Mouse (Mus musculus): ENCODE data around the gene Ptprn2. TPM values are rescaled to one million over a fixed set of nuclear protein-coding genes. Genes with fewer than 3 reads are reported as not detected.
A peak's percentile ranks its signal among the peaks of the same experiment; 100 is the strongest.

The Ptprn2 gene
- total and polyA plus RNA-seq, 3 experiments, result 0.17 TPM; not detected in 2

- TF ChIP-seq E2F4 (IDR thresholded peaks at IDR 0.05; ENCODE audit: insufficient replicate concordance, low read depth, low read length), result no peak
- in situ Hi-C loops (cut with MboI; ENCODE audit: low pct_ligation_motif_present, low pct_unique_long_range_greater_than_20kb, low sequenced_read_pairs) (no loop called here), dilution Hi-C loops (cut with MboI; ENCODE audit: extremely low pct_ligation_motif_present, extremely low pct_unique_long_range_greater_than_20kb, low sequenced_read_pairs) (no loop called here)
- Histone ChIP-seq H3K4me2 (ENCODE audit: insufficient read depth, low read depth, poor library complexity, severe bottlenecking) (no peak overlapping the region), H3K27ac (ENCODE audit: insufficient read depth, low read depth) (no peak overlapping the region), H3K9me3 (replicated peaks; ENCODE audit: low read length) (no peaks in the 10 kb centered on the region), H3K4me1 (ENCODE audit: control insufficient read depth in 1 of 2, insufficient read depth in 2 of 2) (no peaks in the 10 kb centered on the region), H3K9ac (ENCODE audit: insufficient read depth, low read depth) (no peak overlapping the region), H3K79me2 (replicated peaks; ENCODE audit: control insufficient read depth, extremely low read depth, insufficient read depth, poor library complexity, severe bottlenecking) (no peaks in the 10 kb centered on the region), H3K4me3 (replicated peaks in 1 of 3; ENCODE audit: low read depth in 2 of 3, low read length in 2 of 3, poor library complexity in 1 of 3) (no peak overlapping the region), H3K36me3 (replicated peaks in 1 of 2; ENCODE audit: control insufficient read depth in 1 of 2, insufficient read depth in 1 of 2, low read length in 1 of 2) (no peaks in the 10 kb centered on the region), H3K27me3 (replicated peaks) (peaks cover 4% of the 10 kb centered on the region)
- no peak for DNase-seq (ENCODE audit: extremely low read depth)
These were observed 722.1 kb downstream of the Ptprn2 start for GRCm38 (mm10) chr12:117207421-117208120.

- no peak overlapping the region for H3K9ac ChIP-seq (ENCODE audit: insufficient read depth, low read depth)
- in situ Hi-C loops (cut with MboI; ENCODE audit: low pct_ligation_motif_present, low pct_unique_long_range_greater_than_20kb, low sequenced_read_pairs), result no loop called here
These were observed 724.9 kb downstream of the Ptprn2 start for GRCm38 (mm10) chr12:117210467-117210866.

GRCm38 (mm10) chr12:117213531-117213930, 728.0 kb downstream of the Ptprn2 start:
- Histone ChIP-seq H3K9me3 (replicated peaks; ENCODE audit: low read length) (no peaks in the 10 kb centered on the region), H3K4me2 (ENCODE audit: insufficient read depth, low read depth, poor library complexity, severe bottlenecking) (no peak overlapping the region), H3K9ac (ENCODE audit: insufficient read depth, low read depth) (no peak overlapping the region), H3K27me3 (replicated peaks) (peaks cover 6% of the 10 kb centered on the region), H3K27ac (ENCODE audit: insufficient read depth, low read depth) (no peak overlapping the region), H3K4me3 (replicated peaks in 1 of 3; ENCODE audit: low read depth in 2 of 3, low read length in 2 of 3, poor library complexity in 1 of 3) (no peak overlapping the region), H3K79me2 (replicated peaks; ENCODE audit: control insufficient read depth, extremely low read depth, insufficient read depth, poor library complexity, severe bottlenecking) (no peaks in the 10 kb centered on the region), H3K4me1 (ENCODE audit: control insufficient read depth in 1 of 2, insufficient read depth in 2 of 2) (no peaks in the 10 kb centered on the region), H3K36me3 (replicated peaks in 1 of 2; ENCODE audit: control insufficient read depth in 1 of 2, insufficient read depth in 1 of 2, low read length in 1 of 2) (no peaks in the 10 kb centered on the region)
- in situ Hi-C loops (cut with MboI; ENCODE audit: low pct_ligation_motif_present, low pct_unique_long_range_greater_than_20kb, low sequenced_read_pairs), result no loop called here
- DNase-seq (ENCODE audit: extremely low read depth), result no peak
- TF ChIP-seq KAT2A (IDR thresholded peaks at IDR 0.05; ENCODE audit: insufficient replicate concordance, low read length) (no peak), MYC (IDR thresholded peaks at IDR 0.05; ENCODE audit: low read depth, low read length) (no peak), TBP (conservative IDR thresholded peaks at IDR 0.05; ENCODE audit: low read depth, low read length) (no peak), RAD21 (IDR thresholded peaks at IDR 0.05; ENCODE audit: low read depth, low read length) (peak; percentile 1), NRF1 (IDR thresholded peaks at IDR 0.05; ENCODE audit: low read depth, low read length) (no peak), ZNF384 (IDR thresholded peaks at IDR 0.05; ENCODE audit: low read depth, low read length) (no peak), BHLHE40 (IDR thresholded peaks at IDR 0.05; ENCODE audit: low read depth, low read length) (no peak), MEF2A (IDR thresholded peaks at IDR 0.05; ENCODE audit: borderline replicate concordance, low read depth, low read length) (no peak), MXI1 (IDR thresholded peaks at IDR 0.05; ENCODE audit: low read depth, low read length) (no peak), MAZ (IDR thresholded peaks at IDR 0.05; ENCODE audit: low read depth, low read length) (no peak), ZC3H11A (IDR thresholded peaks at IDR 0.05; ENCODE audit: low read depth, low read length) (no peak), CHD2 (IDR thresholded peaks at IDR 0.05; ENCODE audit: low read length) (no peak), UBTF (IDR thresholded peaks at IDR 0.05; ENCODE audit: low read depth, low read length) (no peak), GABPA (IDR thresholded peaks at IDR 0.05; ENCODE audit: insufficient replicate concordance, low read depth, low read length) (no peak), RCOR1 (conservative IDR thresholded peaks at IDR 0.05; ENCODE audit: low read depth, low read length) (no peak), TCF12 (IDR thresholded peaks at IDR 0.05; ENCODE audit: low read depth, low read length) (no peak), SMC3 (IDR thresholded peaks at IDR 0.05; ENCODE audit: low read depth, low read length) (0 out of 2 replicates have a peak, but pooled peaks have one; percentile 3), CTCF (conservative IDR thresholded peaks at IDR 0.05 in 1 of 2, IDR thresholded peaks at IDR 0.05 in 1 of 2; ENCODE audit: low read depth in 2 of 2, low read length in 2 of 2) (peak in 1 of 2 experiments; percentile 40; a peak in 2 of 4 replicates), PAX5 (IDR thresholded peaks at IDR 0.05; ENCODE audit: low read length) (no peak)
- dilution Hi-C loops (cut with MboI; ENCODE audit: extremely low pct_ligation_motif_present, extremely low pct_unique_long_range_greater_than_20kb, low sequenced_read_pairs), result no loop called here

More at GRCm38 (mm10) chr12:117210467-117210866, 724.9 kb downstream of the Ptprn2 start:
- Histone ChIP-seq H3K4me1 (ENCODE audit: control insufficient read depth in 1 of 2, insufficient read depth in 2 of 2) (no peaks in the 10 kb centered on the region), H3K27me3 (replicated peaks) (peaks cover 3% of the 10 kb centered on the region), H3K27ac (ENCODE audit: insufficient read depth, low read depth) (no peak overlapping the region), H3K36me3 (replicated peaks in 1 of 2; ENCODE audit: control insufficient read depth in 1 of 2, insufficient read depth in 1 of 2, low read length in 1 of 2) (no peaks in the 10 kb centered on the region), H3K9me3 (replicated peaks; ENCODE audit: low read length) (no peaks in the 10 kb centered on the region), H3K79me2 (replicated peaks; ENCODE audit: control insufficient read depth, extremely low read depth, insufficient read depth, poor library complexity, severe bottlenecking) (no peaks in the 10 kb centered on the region), H3K4me2 (ENCODE audit: insufficient read depth, low read depth, poor library complexity, severe bottlenecking) (no peak overlapping the region), H3K4me3 (replicated peaks in 1 of 3; ENCODE audit: low read depth in 2 of 3, low read length in 2 of 3, poor library complexity in 1 of 3) (no peak overlapping the region)
- dilution Hi-C loops (cut with MboI; ENCODE audit: extremely low pct_ligation_motif_present, extremely low pct_unique_long_range_greater_than_20kb, low sequenced_read_pairs), result no loop called here
- TF ChIP-seq CHD1 (IDR thresholded peaks at IDR 0.05; ENCODE audit: low read depth, low read length) (no peak), PAX5 (IDR thresholded peaks at IDR 0.05; ENCODE audit: low read length) (no peak)
- no peak for DNase-seq (ENCODE audit: extremely low read depth)
